Mouse (Mus musculus) cerebral cortex, adult 2 months (tissue): ENCODE data around the gene Nme9.

Experiments used
- WGBS: fragments of 180-500 bp; shearing (Covaris S2); methylation state at CpG from one replicate; pipeline ENCODE4 v1.1.7; 2018; 5-methylcytosine and 5-hydroxymethylcytosine counted together

The Nme9 gene

DNA sequence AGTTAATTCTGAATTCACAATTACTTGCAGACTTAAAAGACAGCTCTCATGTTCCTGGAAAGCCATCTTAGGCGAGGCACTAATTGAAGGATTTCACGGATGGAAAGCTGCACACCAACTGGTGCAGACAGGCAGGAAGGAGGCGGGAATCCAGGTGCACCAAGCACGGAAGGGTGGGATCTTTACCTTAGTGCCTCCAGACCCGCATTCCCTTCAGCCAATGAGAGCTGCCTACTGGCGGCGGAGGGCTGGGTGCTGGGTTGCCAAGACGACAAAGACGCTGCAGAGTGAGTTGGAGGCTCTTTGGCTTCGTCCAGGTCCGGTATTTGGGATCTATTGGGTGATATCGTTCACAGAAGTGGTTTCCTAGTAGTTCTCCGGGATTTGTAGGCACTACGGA is at the start of gene Nme9:
TSS of gene Nme9 (plus strand) at position 315 of the 400 bp plus-strand sequence.
- WGBS, result 8% methylated on average over 14 of the region's 14 CpGs

DNA sequence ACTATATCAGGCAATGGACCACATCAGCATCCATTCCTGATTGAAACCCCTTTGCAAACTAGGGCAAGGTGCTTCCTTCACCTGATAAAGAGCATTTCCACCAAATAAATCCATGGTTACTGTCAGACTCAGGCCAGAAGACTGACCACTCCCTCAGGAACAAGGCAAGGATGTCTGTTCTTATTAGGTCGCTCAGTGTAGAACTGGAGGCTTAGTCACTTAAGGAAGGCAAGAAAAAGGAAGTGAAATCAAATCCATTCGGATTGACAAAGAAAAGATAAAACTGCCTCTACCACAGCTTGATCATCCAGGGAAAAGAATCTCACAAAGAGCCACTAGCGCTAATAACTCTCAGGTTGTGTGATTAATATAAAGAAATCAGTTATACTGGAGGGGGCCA is 42.0 kb upstream of the Nme9 start:
- WGBS, result 83% methylated on average over 3 of the region's 3 CpGs

DNA sequence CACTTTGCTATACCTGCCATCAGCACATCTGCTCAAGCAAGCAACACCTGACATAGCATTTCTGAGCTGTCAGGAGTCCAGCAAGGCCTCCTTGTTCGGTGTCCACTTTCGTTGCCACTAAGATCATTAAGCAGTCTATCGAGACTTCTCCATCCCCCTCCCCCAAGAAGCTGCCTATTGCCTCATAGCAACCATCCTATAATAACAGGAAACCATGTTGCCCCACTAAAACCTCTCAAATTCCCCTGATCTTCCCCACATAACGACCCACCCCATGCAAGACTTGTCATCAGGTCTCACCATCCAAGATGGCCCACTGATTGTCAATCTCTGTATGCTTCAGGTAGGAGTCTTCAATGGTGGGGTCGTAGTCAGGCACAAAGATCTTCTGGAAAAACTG is 40.2 kb upstream of the Nme9 start:
- WGBS, result 90% methylated on average over 5 of the region's 5 CpGs

DNA sequence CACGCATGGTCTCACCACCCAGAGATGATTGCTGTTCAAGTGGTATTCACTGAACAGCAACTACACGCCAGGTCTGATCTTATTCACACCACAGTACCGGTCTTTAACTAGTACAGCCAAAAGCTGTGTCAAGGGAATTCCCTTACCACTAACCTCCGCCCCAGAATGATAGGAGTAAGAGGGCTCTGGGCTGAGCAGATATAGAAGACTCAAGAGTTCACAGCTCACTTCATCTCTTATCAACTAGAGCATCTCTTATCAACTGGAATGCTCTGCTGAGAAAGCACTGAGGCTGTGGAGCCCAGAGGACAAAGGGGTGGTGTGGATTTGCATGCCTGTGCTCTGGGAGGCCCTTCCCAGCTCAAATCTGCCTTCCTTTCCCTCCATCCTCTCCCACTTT is 39.5 kb upstream of the Nme9 start:
- WGBS, result 88% methylated on average over 4 of the region's 4 CpGs

DNA sequence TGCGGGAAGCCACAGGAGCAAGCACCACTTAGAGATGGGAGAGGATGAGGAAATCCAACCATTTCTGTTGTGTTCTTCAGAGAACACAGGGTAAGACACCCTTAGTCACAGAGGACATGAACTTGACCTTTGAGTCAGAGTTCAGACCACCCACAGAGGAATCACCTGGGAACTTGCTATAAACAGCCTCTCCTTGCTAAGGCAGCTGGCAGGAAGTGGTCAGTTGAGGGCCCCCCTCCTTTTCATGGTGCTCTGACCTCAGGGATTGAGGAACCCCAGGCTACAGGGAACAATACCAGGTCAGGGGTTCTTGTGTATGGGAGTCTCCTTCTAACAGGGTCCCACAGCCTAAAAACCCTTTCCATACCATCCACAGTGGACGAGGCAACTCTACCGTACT is 34.5 kb upstream of the Nme9 start:
- 89% methylated on average over 3 of the region's 3 CpGs for WGBS

DNA sequence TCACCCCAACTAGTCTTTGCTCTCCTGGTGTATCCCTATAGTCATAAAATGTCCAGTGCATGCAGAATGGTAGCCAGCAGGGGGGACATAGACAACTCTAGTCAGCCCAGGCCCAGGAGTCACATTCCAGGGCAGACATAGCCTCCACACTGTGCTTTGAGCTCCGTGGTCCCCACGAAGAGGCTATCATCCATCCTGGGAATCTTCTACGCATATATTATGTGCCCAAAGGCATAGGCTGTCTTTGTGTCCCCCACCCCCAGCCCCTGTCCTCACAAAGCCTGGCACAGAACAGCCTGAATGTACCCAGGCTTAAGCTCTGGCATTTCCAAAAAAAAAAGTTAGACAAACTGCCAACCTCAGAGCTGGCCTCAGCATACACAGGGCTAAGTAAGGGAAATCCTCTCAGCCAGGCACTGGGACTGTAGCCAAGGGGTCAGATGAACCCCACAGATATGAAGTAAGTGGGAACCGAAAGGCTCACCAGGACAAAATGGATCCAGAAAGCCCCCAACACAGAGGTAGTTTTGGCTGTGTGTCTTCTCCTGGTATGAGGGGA is 33.9 kb upstream of the Nme9 start:
- WGBS, result 44% methylated on average over 4 of the region's 4 CpGs

DNA sequence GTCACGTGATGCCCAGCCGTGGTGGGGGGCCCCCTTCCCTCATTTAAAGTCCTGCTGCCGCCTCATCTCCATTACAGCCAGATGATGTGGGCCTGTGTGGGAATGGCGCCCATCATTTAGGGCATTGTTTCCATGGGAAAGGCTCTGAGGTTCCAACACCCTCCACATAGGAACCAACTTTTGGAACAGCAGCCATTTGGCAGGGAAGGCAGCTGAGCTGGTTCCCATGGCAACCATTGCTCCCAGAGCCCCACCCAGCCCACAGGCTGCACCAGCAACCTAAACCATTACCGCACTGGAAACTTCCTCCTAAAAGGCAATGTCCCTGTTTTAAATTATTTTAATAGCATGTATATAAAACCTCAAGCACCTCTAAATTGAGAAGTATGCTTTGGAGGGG is 32.9 kb upstream of the Nme9 start:
- WGBS, result 21% methylated on average over 5 of the region's 5 CpGs

DNA sequence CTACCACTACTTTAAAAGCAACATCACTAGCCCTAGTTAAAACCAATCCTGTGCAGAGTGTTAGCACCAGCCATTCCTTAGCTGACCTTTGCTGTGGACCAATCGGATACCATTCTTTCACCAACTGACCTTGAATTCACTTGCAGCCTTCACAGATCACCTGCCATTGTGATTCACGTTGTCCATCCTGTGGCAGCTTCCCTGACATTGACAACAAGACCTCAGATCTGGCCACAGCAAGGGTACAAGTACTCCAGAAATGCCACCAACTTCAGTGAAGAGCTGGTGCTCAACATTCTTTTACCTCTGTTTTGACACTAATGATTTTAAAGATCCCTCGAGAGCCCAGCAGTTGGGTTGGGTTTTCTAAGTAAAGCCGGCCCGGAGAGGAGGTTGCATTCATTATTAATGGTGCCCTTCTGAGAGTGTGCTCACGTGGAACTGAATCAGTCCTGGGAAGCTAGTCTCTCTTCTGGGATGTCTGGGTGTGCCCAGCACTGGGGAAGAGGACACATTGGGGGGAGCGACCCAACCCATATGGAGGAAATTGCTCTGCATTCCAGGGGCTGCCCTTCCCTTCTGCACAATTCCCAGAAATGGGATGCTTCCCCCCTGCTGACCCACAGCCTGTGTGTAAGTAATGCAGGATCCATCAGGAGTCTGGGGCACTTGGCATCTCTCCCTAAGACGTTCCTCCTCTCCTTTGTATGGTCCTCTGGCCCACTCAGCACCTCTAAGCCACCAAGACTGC is 31.1 kb upstream of the Nme9 start:
- WGBS, result 79% methylated on average over 8 of the region's 8 CpGs

DNA sequence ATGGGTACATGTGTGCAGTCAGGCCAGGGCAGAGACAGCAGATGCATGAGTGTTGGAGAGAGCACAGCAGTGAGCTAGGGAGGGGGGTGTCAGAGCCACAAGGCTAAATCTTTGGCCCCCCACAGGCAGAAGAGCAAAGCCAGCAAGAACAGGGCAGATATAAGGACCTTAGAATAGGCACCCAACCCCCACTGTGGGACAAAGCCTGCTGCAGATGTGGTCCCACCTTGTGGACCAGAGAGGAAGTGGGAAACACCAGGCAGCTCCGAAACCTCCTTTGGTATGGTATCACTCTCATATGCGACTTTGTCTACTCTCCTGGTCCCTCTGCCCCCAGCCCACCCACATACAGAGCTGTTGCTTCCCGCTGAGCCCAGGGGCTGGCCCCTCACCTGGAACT is 29.4 kb upstream of the Nme9 start:
- WGBS, result 72% methylated on average over 3 of the region's 3 CpGs

DNA sequence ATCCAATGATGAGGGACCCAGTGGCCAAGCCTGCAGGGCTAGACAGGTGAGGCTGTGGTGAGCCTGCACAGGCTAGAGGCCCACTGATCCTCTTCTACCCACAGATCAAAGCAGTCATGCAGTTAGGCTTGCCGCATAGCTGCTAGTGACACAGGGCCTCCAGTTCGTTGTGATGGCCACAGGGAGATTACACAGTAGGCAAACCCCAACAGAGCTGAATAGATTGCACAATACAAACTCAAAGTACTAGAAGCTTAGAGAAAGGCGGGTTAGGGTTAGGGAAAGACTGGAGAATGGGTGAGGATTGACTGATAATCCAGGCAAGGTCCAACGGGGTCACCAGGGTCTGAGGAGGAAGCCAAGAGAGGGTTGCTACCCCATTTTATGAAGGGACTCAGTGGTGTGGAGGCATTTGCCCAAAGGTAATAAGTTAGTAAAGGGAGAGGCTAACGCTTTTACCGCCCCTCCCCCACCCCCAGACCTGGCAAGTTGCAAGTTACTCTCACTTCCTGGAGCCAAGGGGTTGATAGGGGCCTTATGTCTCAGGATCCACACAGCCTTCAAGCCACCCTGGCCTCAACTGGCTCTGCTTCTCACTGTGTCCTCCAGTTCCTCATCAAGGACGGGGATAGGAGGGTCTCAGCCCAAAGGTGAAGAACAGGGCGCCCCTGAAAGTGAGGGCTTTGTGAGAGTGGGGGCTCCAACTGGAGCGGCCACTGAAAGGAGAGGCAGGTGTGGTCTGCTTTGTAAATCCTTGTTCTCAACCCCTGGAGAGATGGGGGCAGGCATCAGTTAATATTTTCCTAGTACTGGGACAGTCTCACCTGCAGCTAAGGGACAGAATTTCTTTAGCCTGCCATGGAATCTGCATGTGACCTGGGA is 27.3 kb upstream of the Nme9 start:
- 78% methylated on average over 9 of the region's 9 CpGs for WGBS

DNA sequence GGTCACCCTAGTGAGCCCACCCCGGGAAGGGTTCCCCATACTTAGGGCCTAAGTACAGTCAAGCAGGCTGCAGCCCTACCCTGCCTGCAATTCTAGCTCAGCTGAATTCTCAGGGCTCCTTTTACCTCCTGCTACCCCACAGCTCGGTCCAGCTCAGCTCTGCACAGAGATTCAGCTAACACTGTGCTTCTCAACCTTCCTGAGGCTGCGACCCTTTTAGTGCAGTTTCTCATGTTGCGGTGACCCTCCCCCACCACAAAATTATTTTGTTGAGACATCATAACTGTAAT is 26.8 kb upstream of the Nme9 start:
- WGBS, result 68% methylated on average over 4 of the region's 4 CpGs

DNA sequence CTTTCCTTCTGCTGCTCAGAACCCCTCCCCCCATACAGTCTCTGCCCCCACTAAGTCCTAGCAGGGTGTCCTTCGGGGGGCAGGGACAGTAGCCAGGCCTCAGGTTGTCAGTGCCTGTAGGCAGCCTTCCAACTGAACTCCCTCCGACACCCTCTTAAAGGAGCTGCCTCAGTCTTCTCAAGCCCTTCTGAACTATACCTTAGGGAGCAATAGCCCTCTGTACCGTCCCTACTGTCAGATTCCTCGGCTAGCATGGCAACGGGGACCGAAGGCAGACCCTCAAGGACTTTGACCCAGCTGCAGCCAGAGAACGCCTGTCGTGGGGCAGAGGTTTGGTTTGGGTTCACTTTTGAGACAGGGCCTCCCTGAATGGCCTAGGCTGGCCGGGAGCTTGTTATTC is 26.0 kb upstream of the Nme9 start:
- 69% methylated on average over 9 of the region's 9 CpGs for WGBS

DNA sequence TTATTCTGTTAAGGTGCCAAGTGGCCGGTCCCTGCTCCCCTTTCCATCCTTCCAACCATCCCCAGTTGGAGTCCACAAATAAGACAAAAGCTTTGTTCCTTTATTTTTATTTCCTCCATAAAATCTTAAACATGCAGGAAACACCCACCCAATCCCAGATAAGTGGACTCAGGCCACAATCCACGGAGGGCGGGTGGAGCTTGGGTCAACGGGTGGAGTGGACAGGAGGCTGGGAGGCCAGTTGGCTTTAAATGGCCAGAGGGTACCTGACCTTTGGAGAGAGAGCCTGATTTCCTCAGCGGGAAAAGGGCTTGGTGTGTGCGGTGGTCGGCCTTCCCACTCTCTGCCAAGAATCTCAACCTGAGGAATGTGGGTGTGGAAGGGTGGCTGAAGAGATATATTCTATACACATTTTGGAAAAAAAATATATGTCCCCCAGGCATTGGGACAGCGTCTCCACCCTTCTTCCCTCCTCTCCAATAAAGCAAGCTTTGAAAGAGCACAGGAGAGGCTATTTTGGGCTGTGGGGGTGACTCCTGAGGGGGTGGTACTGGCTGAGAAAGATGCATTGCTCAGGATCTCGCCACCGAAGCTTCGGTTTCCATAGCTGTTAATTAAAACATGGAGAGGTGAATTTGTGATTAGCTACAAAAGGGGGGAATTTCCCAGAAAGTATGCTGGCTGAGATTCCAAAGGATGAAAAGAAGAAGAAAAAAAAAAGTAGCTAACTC is 22.5 kb upstream of the Nme9 start:
- 39% methylated on average over 11 of the region's 11 CpGs for WGBS

DNA sequence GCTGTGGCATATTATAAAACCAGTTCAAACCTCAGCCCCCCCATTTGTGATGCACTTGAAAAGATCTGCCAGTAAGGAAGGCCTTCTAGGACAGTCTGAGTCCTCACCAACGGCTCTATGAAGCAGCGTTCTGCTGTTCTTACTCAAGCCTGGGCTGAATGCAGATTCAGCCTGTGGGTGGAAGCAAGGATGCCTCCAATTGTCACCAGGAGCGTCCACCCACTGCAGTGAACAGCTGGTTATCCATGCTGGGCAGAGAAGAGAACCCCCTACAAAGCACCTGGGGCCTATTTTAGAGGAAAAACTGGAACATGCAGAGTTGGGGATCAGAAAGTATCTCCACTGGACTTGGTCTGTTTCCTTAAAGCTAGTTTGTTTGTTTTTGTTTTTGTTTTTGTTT is 21.4 kb upstream of the Nme9 start:
- WGBS, result 50% methylated on average over 3 of the region's 3 CpGs

DNA sequence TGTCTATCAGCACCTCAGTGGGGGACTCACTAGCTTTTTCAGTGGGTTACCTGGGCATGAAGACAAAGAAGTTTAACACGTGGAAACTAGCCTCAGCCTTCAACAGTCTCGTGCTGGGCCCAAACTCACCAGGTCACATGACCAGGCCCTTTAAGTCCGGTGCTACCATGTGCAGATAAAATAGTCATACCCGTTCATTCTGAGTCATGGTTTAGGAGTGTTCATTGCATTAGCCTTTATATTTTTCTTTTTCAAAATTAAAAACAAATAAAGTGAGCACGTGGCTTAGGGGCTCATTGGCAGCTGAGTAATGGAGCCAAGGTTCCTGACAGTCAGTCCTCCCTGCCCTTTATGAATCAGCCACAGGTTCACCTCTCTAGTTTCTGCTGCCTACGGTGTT is 20.5 kb upstream of the Nme9 start:
- 47% methylated on average over 6 of the region's 6 CpGs for WGBS

DNA sequence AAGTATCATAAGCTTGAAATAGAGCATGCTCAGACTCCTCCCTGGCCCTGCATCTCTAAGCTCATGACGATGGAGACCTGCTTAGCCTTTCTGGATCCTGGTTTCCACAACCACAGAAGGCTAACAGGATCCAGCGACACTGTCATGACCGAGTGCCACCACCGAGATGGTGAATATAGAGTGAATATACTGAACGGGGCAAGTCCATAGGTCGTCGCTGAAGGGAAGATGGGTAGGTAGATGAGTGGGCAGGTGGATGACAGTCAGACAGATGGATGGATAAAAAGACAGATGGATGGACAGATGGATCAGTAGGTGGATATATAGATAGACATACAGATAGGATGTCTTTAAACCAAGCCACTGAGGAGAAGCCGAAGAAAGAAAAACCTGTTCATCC is 19.9 kb upstream of the Nme9 start:
- WGBS, result 51% methylated on average over 8 of the region's 8 CpGs

DNA sequence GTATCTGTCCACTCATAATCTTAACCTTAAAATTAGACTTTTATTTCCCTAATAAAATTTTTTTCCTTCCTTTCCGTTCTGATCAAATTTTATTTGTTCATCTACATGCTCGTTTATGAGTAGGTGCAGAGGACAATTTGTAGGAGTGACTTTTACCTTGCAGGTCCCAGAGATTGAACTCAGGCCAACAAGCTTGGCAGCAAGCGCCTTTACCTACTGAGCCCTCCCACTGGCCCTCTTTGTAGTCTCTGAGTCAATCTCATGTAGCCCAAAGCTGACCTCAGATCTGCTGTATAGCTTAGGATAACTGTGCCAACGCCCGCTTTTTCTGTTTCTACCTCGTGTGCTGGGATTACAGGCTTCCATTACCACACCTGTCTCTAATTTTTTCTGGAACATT is 19.3 kb upstream of the Nme9 start:
- whole genome bisulfite sequencing, result 65% methylated on average over 6 of the region's 6 CpGs

DNA sequence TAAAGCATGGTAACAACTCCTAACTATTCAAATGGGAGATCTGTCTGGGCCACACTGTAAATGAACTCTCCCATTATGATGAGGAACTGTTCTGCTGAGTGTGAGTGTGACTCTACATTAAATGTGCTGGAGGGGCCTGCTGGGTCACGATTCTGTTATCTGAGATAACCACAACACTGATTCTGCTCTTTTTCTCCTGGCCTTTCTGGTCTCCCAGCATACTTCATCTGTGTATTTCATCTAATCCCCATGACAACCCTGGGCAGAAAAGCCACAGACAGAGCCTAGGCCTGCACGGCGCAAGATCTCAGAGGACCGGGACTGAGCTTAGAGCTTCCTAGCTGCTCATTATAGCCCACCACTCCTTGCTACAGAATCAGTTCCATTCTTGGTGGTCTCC is 18.8 kb upstream of the Nme9 start:
- 62% methylated on average over 4 of the region's 4 CpGs for WGBS

DNA sequence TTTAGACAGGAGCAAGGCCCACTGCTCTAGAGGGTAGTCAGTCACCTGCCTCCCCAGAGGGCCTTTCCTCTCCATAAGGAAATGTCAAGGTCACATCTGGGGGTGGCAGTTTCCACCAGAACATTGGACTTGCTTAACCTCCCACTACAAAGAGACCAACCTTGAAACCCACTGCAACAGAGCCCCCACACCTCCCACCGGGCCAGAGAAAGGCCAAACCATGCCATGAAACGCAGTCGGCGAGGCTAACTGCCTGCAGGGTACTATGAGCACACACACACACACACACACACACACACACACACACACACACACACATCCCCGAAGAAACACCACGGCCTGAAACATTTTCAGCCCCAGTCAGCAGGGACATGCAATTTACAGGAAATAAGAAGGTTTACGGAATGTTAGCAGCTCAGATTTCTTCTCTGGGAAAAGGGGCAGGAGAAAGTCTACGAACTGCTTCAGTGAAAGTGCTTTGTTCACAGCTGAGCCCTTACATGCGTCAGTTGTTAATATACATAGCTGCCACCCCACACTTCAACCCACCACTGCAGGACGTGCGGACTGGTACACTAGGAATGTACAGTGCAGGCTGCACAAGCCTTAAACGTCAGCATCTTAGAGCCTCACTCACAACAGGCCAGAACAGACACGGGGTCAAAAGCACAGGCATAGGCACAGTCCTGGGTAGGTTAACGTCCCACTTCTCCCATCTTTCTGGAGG is 16.2 kb upstream of the Nme9 start:
- WGBS, result 33% methylated on average over 14 of the region's 14 CpGs

DNA sequence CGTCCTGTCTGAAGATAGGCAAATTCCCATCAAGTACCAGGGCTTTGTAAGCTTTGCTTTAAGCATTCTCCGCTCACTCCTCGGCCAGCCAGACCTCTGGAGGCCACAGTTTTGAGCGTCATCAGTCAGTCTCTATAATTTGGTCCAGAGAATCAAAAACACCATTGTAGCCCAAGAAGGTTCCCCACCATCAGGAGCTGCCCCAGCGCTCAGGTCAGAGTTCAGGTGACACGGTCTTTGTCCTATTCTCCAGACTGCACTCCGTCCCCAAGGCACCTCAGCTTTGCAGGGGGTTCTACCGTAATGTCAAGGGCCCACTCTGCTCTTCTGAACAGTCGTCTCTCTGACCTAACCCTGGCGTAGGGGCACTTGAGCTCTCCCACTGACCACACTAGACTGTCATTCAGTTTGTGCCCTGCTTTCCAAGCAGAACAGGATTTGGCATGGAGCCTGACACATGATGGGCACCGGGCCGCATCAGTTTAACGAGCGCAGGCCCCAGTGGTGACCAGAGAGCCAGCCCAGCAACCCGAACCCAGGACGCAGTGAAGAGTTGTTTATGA is 15.6 kb upstream of the Nme9 start:
- 14% methylated on average over 16 of the region's 16 CpGs for WGBS
